Mouse (Mus musculus): ENCODE measurements around the gene Lpcat1. TPM values are rescaled to one million over a fixed set of nuclear protein-coding genes. Genes with fewer than 3 reads are reported as not detected.

The Lpcat1 gene
- total RNA-seq, 2 experiments from 2014 or later, result 9.0 to 10.8 TPM

DNA sequence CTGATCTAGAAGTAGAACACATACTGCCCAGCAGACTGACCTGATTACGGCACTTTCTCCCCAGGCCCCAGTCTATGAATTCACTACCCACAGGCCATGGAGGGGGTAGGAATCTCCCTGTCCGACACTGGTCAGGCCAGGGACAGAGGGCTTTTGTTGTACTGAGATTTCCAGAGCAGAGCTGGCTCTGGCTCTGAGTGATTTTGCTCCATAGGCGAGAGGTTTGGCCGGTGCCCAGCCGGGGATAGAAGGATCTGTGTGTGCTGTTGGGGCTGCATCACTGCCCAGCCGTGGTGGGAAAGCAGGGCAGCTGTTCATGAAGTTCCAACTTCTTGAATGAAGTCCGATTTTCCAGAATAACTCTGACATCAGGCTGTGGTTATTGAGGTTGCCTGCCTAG is 20.1 kb upstream of the Lpcat1 start:
- DNase-seq, result peak; percentile 52 to 63

DNA sequence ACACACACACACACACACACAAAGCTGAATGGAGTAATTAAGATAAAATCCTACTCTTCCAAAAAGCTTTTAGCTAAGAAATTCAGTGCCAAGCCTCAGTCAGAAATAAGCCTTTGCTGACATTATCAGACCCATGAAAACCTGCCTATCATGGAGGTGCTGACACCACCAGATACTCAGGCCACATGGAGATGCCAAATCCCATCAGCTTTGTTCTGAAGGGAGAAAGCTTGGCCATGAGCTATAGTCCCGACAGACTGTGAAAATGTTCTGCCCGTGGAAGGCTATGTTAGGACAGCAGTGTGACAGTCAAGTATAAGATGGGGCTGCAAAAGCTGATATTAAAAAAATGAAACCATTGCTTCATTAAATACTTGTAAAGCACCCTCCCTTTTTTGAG is 19.5 kb upstream of the Lpcat1 start:
- DNase-seq, result no peak

DNA sequence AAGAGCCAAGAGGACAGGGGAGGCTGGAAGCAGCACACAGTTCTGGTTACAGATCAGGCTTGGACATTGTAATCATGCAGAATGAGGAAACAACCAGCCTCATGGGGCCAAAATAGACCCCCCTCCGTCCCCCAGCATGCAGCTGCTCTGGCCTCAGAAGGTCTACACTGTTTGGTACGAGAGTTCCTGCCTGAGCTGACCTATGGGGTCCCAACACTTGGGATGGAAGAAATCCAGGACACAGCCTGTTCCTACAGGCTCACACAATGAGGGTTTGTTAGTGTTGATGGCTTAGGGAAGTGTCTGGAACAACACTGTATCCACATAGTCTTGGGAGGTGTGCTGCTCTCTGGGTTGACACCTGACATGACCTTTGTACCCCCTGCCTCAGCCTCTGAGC is 18.8 kb upstream of the Lpcat1 start:
- peak in 1 of 2 experiments; percentile 36 for DNase-seq

DNA sequence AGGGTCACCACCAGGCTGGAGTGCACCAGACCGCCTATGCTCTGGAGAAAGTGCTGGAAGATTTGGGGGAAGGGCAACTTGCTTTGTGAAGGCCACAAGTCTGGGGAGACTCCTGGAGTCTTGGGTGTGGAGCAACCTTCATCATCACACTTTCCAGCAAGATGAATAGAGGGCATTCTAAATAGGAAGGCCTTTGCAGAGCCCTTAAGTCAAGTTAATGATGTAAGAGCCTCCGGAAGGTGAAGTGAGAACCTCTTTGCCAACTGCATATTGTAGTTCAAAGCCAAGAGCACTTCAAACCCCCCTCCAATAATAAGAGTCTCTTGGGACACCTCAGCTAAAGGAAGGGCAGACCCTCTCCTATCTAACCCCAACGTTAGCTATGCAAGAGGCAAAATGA is 18.3 kb upstream of the Lpcat1 start:
- DNase-seq, result no peak

DNA sequence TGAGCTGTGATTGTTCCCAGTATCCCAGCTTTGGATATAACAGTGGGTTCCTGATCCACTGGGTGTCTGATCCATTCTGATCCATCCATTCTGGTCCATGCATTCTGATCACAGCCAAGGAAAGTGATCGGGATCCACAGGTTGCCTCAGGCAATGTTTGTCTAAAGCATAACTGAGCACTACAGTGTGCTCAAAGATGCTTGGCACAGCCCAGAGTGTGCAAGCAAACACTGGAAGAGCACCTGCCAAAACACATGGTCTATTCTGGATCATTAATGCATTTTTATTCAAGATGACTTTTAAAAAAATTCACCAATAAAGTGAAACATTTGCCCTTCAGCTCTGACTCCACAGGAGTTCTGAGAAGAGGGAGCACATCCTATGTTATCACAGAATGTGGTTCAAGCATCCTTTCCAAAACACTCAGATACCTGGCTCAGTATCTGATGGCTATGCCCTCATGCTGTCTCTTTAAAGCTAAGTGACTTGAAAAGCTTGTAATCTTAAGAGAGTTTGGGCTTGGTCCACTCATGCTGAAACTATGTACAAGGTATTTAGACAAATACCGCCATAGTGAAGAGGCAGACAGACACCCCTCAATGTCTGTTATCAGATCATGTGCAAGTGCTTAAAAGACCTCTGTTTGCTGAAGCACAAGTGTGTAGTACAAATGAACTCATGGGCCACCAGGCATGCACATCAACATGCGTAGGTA is 13.3 kb upstream of the Lpcat1 start:
- no peak for DNase-seq

DNA sequence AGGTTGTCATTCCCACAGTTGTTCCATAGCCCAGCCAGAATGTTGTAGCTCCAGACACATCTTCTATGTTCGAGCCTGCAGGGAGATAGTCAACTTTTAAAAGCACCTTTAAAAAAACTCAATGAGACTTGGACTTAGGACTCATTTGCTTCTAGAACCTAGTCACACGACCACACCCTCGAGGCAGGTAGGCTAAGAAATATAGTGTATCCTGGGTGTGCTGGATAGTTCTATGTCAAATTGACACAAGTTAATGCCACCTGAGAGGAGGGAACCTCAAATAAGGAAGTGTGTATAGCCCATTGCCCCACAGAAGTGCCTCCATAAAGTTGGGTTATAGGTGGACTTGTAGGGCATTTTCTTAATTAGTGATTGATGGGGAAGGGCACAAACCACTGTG is 11.7 kb upstream of the Lpcat1 start:
- DNase-seq, result no peak

DNA sequence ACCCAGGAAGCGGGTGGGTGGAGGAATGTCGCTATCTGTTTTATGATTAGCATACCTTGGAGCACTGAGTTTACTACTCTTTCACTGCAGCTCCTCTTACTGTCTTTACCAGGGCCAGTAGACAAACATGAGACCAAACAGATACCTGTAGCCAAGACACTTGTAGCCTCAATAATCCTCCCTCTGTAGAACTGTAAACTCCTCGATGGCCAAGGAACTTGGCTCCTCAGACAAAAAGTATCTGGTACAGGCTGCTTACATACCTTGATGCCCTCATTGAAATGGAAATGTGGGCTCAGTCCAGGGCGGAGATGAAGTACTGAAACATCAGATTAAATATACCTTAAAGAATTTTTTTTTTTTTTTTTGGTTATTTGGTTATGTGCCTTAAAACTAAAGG is 9.7 kb upstream of the Lpcat1 start:
- DNase-seq, result no peak

DNA sequence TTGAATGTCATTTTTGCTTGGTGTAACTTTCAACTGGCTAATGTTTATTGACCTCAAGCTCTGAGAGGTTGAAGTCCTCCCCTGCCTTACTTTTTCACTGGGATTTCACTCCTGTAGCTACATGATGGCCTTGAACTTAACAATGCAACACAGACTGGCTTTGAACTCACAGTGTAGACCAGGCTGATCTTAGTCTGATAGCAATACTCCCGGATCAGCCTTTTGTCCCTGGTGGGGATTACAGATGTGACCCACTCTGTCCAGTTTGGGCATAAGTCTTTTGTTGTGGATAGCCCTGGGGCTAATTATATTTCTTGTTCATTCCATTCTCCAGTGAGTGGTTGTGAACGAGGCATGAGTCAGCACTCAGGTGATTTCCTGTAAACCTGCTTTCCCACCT is 9.3 kb upstream of the Lpcat1 start:
- DNase-seq, result no peak

DNA sequence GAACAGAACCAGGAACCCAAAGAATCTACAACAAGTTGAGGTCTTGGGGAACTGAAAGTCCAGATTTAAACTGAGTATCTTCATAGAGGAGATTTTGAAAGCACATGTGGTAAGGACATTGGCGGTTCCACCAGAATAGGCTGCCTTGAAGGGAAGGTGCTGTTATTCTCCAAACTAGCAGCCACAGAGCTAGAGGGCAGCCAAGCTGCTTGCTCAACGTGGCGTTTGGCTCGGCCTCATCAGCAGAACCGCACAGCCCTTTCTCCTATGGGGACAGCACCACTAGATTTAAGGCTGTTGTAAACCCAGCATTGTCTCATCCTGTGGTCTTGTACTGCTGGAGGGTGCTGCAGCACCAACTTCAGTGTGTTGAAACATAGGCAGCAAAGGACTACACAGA is 8.3 kb upstream of the Lpcat1 start:
- no peak for DNase-seq

DNA sequence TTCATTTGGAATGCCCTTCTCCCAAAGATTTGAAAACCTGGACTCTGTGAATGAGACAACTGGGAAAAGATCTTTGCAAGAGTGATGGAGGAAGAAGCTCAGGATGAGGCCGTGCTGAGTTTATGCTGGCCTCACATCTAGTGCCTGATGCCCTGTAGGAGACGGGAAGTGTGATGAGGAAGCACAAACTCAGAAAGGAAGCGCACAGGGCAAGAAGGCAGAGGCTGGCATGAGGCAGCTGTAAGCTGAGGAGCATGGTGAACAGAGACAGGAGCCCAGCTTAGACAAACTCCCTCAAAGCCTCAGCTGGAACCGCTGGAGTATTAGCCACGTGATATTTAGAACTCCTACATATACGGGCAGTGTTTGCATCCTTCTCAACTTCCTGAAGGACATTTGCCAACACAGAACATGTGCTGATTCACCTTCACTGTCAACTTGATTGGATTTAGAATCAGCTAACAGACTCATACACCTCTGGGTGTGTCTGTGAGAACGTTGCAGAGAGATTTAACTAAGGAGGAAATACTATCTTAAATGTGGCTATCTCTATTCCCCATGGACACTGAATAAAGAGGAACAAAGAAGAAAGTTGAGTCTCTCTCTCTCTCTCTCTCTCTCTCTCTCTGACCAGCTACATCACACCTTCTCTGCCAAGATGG is 7.7 kb upstream of the Lpcat1 start:
- DNase-seq, result peak in 1 of 2 experiments; percentile 31

DNA sequence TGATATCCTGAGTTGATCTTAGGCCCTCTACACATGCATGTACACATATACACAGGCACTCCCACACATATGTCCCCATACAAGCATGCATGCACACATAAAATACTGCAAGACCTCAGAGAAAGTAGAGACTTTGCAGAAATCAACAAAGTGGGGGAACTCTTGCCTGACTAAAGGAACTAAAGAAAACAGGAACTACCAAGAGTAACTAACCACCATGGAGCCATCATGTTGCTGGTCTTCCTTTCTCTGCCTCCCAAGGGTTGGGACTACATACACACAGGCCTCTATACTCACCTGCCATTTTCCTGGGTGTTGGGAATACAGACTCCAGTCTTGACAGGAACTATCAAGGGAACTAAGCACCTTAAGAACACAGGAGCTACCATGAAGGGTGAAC is 5.4 kb upstream of the Lpcat1 start:
- no peak for DNase-seq

DNA sequence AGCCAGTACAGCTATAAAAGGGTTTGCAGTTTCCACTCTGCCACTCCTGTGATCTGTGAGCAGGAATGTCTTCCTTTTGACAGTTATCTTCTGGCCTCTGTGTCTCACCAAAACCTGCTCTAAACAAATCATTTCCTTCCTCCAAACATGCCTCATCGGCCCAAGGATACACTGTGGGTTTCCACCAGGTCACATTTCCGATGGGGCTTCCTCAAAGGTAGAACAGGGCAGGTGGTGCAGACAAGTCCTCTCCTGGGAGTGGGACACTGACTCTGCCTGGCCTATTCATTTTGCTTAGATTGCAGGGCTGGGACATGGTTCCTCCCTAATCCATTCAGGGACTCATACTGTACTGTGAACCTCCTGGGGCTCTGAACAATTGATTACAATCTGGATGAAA is 1.8 kb upstream of the Lpcat1 start:
- peak in 1 of 2 experiments; percentile 40 for DNase-seq

DNA sequence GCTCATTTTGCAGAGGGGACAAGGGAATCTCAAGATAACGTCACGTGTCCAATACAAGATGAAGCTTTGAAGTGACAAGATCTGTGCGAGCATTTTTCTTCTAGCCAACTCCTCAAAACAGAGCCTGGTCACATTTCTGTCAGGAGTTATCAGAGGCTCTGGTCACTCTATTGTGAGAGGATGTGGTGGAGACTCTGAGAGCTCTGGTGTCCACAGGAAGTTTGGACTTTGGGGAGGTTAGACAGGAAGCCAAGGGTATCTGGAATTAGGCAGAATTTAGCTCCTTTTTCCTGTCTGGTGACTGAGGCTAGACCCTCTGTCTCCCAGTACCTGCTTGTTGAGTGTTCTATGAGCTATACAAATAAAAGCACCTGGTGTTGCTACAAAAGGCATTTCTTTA is 586 bp upstream of the Lpcat1 start:
- DNase-seq, result no peak

DNA sequence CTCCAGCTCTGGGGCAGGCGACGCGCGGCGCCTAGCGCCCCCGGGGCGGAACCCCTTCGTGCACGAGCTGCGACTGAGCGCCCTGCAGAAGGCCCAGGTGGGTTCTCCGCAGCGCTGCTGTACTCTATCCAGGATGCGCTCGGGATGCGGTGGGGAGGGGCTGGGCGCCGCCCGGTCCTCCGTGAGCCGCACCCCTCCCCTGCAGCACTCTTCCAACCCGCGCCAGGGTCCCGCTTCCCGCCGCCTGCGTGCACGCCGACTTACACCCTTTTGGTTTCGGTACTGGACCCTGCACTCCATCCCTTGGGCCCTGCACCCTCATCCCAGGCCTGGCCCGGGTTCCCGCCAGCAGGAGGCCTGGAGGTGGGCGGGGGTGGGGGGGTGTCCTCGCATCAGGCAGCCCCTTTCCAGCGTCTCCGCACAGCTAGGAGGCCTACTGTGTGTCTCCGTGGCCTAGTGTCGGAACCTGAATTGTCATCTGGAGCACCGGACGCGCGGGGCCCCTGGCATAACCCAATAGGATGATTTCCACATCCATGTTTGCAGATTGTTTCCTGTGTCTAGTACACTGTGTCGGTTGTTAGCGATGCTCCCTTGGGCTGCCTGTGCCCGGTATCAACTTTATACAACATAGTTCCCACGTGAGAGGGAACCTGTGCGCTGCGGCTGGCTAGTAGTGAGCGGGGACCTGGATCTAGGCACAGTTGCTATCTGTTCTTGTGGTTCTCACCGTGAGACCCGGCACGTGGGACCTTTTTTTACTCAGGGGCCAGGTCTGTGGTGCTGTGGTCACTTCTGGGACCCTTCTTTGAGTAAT is 632 bp downstream of the Lpcat1 start:
- peak in 1 of 2 experiments; percentile 44 for DNase-seq

DNA sequence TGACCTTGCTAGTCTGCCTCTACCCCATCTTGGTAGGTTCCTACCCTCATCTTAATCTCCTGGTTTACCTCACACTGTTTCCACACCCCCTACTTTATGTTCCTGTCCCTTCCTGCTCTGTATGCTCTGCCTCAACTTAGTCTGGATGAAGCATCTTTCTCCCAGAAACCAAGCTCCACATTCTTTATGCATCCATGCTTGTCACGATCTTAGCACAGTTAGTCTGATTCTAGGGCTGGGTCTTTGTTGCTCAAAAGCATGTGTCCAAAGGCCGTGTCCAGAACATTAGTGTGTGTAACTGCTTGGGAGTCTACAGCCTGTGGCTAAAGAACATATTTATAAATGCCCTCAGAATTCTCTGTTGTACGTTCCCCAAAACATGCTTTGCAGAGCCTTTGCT is 1.8 kb downstream of the Lpcat1 start:
- DNase-seq, result no peak

DNA sequence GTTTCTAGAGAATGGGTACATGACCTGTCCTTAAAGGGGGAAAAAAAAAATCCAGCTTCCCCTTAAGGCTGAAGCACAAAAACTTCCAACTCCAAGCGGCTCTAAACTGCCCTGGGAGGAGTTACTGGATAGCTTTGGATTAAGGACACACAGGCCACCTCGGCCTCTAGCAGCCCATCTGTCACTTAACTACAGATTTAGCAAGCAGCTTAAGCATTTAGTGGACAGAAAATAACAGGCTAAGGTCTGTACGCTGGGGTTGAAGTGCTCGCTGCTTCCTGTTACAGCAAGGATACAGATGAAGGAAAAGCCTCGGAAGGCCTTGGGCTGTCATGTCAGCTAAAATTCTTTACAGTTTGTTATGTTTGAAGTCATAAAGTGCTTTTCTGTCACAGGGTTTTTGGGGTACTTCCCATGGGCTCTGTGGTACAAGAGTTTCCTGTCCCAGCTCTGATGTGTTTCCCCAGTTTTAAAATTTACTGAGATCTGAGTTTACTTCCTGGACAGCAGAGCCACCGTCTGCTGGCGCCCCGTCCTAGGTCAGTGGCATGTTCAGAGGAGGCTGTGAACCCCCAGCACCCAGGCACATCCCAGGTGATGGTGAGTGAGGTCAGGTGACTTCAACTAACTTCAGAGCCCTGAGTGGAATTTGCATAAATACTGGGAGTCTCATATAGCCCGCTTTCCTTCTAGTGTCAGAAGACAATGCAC is 2.4 kb downstream of the Lpcat1 start:
- no peak for DNase-seq

DNA sequence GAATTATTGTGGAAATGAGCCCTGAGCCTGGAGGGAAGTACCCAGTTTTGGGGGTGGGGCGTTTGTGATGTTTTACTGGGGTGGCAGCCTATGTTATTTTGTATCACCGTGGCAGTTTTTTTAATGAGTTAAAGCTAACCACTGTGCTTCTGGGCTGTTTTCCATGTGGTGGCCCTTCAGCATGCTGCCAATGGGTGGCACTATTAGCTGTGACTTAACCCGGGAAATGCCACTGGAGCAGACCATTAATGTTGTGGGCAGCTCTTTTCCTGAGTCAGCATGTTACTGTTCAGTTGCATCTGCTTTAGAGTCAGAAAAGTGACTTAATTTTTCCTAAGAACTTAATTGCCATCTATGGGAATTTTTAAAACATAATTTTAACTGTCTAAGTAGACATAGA is 5.5 kb downstream of the Lpcat1 start:
- DNase-seq, result no peak

DNA sequence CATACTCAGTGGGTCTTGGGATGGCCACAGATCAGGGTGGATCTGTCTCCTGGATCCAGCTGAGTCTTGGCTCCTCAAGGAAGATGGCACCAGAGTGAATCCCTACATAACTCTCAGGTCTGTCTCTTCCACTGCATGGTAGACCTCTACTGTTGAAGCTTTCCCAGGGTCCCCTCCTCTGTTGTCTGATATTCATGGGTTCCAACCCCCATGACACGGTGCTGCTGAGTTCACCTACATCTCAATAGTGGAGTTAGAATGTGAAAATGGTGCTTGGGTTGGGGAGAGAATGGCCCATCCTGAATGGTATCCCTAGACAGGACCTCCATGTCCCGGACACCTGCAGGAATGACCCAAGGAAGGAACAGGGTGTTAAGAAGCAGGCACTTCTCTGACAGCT is 6.7 kb downstream of the Lpcat1 start:
- DNase-seq, result no peak

DNA sequence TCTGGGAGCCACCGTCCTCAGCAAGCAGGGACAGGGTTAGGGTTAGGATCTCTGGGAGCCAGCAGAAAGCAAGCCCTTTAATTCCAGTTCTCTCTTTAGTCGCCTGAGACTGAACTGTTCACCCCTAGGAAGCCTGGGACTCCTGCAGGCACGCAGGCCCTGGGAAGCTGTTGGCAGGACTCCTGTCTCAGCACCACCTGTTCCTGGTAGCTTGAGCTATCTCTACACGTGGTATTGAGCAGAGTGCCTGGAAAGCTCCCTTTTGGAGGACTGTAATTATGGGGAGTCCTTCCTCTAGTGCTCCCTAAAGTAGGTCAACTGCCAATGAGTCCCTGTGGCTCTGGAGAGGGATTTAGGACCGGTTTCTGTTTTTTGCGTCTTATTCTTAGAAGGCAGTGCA is 7.2 kb downstream of the Lpcat1 start:
- DNase-seq, result no peak

DNA sequence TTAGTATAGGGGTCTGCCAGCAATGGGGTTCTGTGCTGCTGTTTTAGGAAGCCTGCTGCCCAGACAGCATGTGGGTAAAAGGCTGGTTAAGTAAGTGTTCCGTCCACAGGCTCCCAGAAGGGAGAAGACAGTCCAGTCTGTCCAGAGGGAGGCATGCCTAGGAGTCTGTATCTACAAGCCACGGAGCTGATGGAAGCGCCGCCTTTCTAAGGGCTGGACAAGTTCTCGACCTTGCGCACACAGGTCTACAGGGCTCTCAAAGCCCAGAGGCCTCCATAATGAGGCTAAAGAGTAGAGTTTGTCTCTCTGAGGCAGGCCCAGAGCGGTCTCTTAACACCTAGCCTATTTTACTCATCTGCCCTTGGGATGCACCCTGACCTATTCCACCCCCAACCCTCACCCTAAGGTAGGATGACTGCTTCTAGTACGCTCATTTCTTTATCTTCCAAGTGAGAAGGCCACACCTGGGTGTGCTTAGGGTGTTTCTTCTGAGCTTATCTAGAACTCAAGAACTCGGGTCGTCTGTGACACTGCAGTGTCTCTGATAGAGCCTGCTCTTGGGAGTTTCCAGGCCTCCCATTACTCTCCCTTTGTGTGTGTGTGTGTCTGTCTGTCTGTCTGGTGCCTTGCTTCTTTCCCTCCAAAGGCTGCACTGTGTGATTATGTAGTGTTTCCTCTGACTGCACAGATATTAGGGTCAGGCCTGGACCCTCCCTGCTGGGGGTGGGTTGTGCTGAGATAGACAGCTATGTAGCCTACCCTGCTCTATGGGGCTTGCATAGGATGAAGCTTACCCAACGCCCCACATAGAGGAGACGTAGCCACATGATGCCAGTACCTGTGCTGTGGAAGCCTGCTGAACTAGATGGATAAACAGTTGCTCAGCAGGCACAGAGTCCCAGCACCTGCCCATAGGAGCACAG is 8.3 kb downstream of the Lpcat1 start:
- no peak for DNase-seq

DNA sequence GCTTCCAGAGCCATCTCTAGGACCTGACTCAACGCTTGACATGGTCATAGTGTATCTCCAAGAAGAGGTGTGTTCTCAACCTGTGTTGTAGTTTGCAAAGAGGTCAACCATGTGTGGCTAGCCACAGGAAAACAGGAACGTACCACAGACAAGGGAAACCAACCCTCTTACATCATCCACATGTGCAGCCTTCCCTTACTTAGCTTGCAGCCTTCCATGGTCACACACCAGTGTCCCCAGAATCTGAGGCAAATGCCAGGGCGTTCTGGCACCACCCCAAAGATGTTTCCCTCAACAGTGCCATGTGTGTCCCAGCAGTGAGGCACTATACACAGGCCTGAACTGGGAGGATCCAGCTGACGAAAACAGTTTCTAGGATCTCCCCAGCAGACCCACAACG is 9.3 kb downstream of the Lpcat1 start:
- DNase-seq, result no peak

DNA sequence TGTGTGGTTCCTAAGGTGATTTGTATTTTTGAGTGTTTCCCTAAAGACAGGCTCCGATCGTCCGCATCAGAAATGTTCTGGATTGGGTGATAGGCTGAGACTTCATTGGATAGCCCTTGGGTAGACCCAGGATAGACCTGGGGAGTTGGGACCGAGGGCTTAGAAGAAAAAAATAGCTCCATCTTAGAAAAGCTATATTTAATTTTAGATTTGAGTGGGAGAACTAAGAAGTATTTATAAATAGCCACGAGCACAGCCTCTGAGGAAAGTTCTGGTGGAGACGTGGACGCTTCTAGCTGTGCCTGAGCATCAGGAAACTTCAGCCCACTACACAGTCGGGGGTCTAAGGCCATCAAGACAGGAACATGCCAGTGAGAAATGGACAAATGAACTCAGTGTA is 9.8 kb downstream of the Lpcat1 start:
- DNase-seq, result no peak
